Mouse (Mus musculus) MEL (cell line): ENCODE data around the gene Lypd6b.

Experiments used
- CTCF ChIP-seq, 3 experiments: IDR thresholded peaks in 2 of 3; conservative IDR thresholded peaks in 1 of 3; 2 replicates each; pipeline ENCODE4 v1.5.1; 2011 to 2012; ENCODE audit warnings: low read length in 3 of 3, low read depth in 2 of 3, mild to moderate bottlenecking in 2 of 3, improper control_type of control experiment in 1 of 3, inconsistent platforms in 1 of 3, mixed read lengths in 1 of 3, moderate library complexity in 1 of 3; ENCODE audit not compliant: control insufficient read depth in 1 of 3, insufficient read depth in 1 of 3, poor library complexity in 1 of 3, severe bottlenecking in 1 of 3
- EP300 ChIP-seq, 2 experiments: IDR thresholded peaks; 2 replicates each; pipeline ENCODE4 v1.6.1; 2011; ENCODE audit warnings: improper control_type of control experiment in 2 of 2, low read length in 2 of 2, low read depth in 1 of 2, mild to moderate bottlenecking in 1 of 2
- GABPA ChIP-seq: IDR thresholded peaks from 2 replicates; pipeline ENCODE4 v1.6.1; 2012; ENCODE audit warnings: low read depth, mild to moderate bottlenecking, inconsistent platforms, low read length, improper control_type of control experiment, moderate library complexity
- GATA1 ChIP-seq: IDR thresholded peaks from 2 replicates; pipeline ENCODE4 v1.6.1; 2011; ENCODE audit warnings: low read depth, low read length, improper control_type of control experiment
- HCFC1 ChIP-seq: IDR thresholded peaks from 2 replicates; pipeline ENCODE4 v1.6.1; 2012; ENCODE audit warnings: low read depth, mild to moderate bottlenecking, inconsistent platforms, low read length, improper control_type of control experiment, moderate library complexity
- MAFK ChIP-seq: IDR thresholded peaks from 2 replicates; pipeline ENCODE4 v1.6.1; 2011; ENCODE audit warnings: low read depth, mild to moderate bottlenecking, low read length, improper control_type of control experiment, borderline replicate concordance
- MAX ChIP-seq: IDR thresholded peaks from 2 replicates; pipeline ENCODE4 v1.6.1; 2011; ENCODE audit warnings: low read length, improper control_type of control experiment
- NELFE ChIP-seq: IDR thresholded peaks from 2 replicates; pipeline ENCODE4 v1.6.1; 2011; ENCODE audit warnings: low read depth, low read length, improper control_type of control experiment
- POLR2A ChIP-seq, 2 experiments: IDR thresholded peaks; 2 replicates each; pipeline ENCODE4 v1.6.1; 2011 to 2012; ENCODE audit warnings: low read length in 2 of 2, mild to moderate bottlenecking in 2 of 2, control low read depth in 1 of 2, improper control_type of control experiment in 1 of 2, low read depth in 1 of 2, moderate library complexity in 1 of 2; ENCODE audit not compliant: control insufficient read depth in 1 of 2, insufficient read depth in 1 of 2, poor library complexity in 1 of 2
- RAD21 ChIP-seq: IDR thresholded peaks from 2 replicates; pipeline ENCODE4 v1.6.1; 2011; ENCODE audit warnings: mild to moderate bottlenecking, low read depth, low read length, improper control_type of control experiment
- SIN3A ChIP-seq: IDR thresholded peaks from 2 replicates; pipeline ENCODE4 v1.6.1; 2012; ENCODE audit warnings: low read length, improper control_type of control experiment, inconsistent platforms
- TAL1 ChIP-seq: IDR thresholded peaks from 2 replicates; pipeline ENCODE4 v1.6.1; 2012; ENCODE audit warnings: mild to moderate bottlenecking, inconsistent platforms, low read length, moderate library complexity, mixed read lengths
- TCF12 ChIP-seq: IDR thresholded peaks from 2 replicates; pipeline ENCODE4 v1.6.1; 2014; ENCODE audit warnings: low read depth, mild to moderate bottlenecking, inconsistent platforms, low read length, improper control_type of control experiment, moderate library complexity
- UBTF ChIP-seq: IDR thresholded peaks from 2 replicates; pipeline ENCODE4 v1.6.1; 2012; ENCODE audit warnings: low read depth, mild to moderate bottlenecking, inconsistent platforms, low read length, improper control_type of control experiment, moderate library complexity, borderline replicate concordance; ENCODE audit not compliant: insufficient read depth

GRCm38 (mm10) chr2:49861658-49862057, 74.2 kb downstream of the Lypd6b start:
- TF ChIP-seq CTCF (IDR thresholded peaks at IDR 0.05 in 2 of 3, conservative IDR thresholded peaks at IDR 0.05 in 1 of 3; ENCODE audit: control insufficient read depth in 1 of 3, insufficient read depth in 1 of 3, low read depth in 2 of 3, low read length in 3 of 3, poor library complexity in 1 of 3, severe bottlenecking in 1 of 3) (no peak), UBTF (no peak), TCF12 (no peak), GATA1 (no peak), EP300 (IDR thresholded peaks at IDR 0.05; ENCODE audit: low read depth in 1 of 2, low read length in 2 of 2) (no peak), TAL1 (no peak), NELFE (no peak), POLR2A (IDR thresholded peaks at IDR 0.05; ENCODE audit: control insufficient read depth in 1 of 2, insufficient read depth in 1 of 2, low read depth in 1 of 2, low read length in 2 of 2, poor library complexity in 1 of 2) (no peak), SIN3A (no peak), MAFK (no peak), HCFC1 (no peak), MAX (no peak), RAD21 (no peak), GABPA (no peak)
